Mouse (Mus musculus): ENCODE results near the gene Spata13. TPM values are rescaled to one million over a fixed set of nuclear protein-coding genes. Genes with fewer than 3 reads are reported as not detected.

The Spata13 gene
- polyA plus RNA-seq, 1 experiment from 2014 or later, result 50.1 TPM

DNA sequence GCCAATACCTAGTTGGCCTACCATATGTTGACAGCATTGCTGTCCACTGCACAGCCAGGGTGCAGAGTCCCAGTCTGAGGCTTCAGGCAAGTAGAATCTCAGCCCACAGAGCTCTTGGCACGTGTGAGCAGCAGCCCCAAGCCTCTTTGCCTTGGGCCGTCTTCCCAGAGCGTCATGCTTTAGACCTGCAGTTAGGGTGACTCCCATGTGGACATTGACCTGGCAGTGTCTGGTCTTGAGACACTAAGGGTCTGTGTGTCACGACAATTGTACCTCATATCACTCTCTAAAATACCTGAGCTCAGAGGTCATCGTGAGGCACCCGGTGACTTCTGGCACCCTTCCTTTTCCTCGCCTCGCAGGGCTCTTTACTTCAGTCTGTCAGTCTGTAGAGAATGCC lies 125.3 kb downstream of the Spata13 start:
- Histone ChIP-seq H3K27me3 (no peaks in the 10 kb centered on the region), H3K4me1 (no peaks in the 10 kb centered on the region), H3K4me2 (replicated peaks) (no peak overlapping the region), H3K9me3 (no peaks in the 10 kb centered on the region), H3K27ac (replicated peaks) (no peak overlapping the region), H3K9ac (replicated peaks) (no peak overlapping the region), H3K4me3 (no peak overlapping the region), H3K36me3 (peaks cover 30% of the 10 kb centered on the region)
- no peak for ATAC-seq (replicated peaks)
- 93% methylated on average over 8 of the region's 8 CpGs for WGBS

- H3K36me3 ChIP-seq, result peaks cover 14% of the 10 kb centered on the region; the same call in 1 of the 2 replicates
Measured at GRCm38 (mm10) chr14:60761801-60762200, 128.0 kb downstream of the Spata13 start.

GRCm38 (mm10) chr14:60762754-60763153 lies 129.0 kb downstream of the Spata13 start:
- no peak overlapping the region for H3K9ac ChIP-seq (replicated peaks)
- peaks cover 8% of the 10 kb centered on the region; the same call in 1 of the 2 replicates for H3K36me3 ChIP-seq
- WGBS, result 79% methylated on average over 7 of the region's 7 CpGs
- H3K27ac ChIP-seq (replicated peaks), result no peak overlapping the region
- no peaks in the 10 kb centered on the region for H3K27me3 ChIP-seq
- no peaks in the 10 kb centered on the region for H3K4me1 ChIP-seq
- no peak overlapping the region for H3K4me3 ChIP-seq
- no peaks in the 10 kb centered on the region for H3K9me3 ChIP-seq
- H3K4me2 ChIP-seq (replicated peaks), result no peak overlapping the region
- ATAC-seq (replicated peaks), result no peak

More at GRCm38 (mm10) chr14:60761801-60762200, 128.0 kb downstream of the Spata13 start:
- no peak for ATAC-seq (replicated peaks)
- no peak overlapping the region for H3K4me3 ChIP-seq
- H3K4me2 ChIP-seq (replicated peaks), result no peak overlapping the region
- H3K27ac ChIP-seq (replicated peaks), result no peak overlapping the region
- H3K4me1 ChIP-seq, result no peaks in the 10 kb centered on the region
- 71% methylated on average over 10 of the region's 10 CpGs for WGBS
- H3K9ac ChIP-seq (replicated peaks), result no peak overlapping the region
- H3K27me3 ChIP-seq, result no peaks in the 10 kb centered on the region
- no peaks in the 10 kb centered on the region for H3K9me3 ChIP-seq

DNA sequence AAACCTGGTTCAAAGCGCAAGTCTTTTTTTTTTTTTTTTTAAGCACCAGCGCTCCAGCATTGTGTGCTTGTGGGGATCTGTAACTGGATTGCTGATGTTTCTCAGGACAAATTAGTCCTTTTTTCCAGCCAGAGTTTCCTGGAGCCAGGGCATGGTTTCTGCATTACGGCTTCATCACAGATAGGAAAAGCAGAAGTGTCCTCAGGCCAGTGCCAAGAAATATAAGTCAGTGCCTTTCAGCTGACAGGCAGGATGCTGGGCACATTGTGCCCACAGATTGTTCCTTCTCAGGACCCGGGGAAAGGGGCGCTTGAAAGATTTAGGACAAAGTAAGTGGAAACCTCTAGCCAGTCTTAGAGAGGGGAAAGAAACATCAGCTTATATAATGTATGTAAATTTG lies 129.9 kb downstream of the Spata13 start:
- no peaks in the 10 kb centered on the region for H3K4me1 ChIP-seq
- no peak for ATAC-seq (replicated peaks)
- peaks cover 8% of the 10 kb centered on the region; the same call in 1 of the 2 replicates for H3K36me3 ChIP-seq
- no peaks in the 10 kb centered on the region for H3K27me3 ChIP-seq
- H3K4me3 ChIP-seq, result no peak overlapping the region
- no peak overlapping the region for H3K4me2 ChIP-seq (replicated peaks)
- H3K27ac ChIP-seq (replicated peaks), result no peak overlapping the region
- WGBS, result 94% methylated on average over 5 of the region's 5 CpGs
- H3K9me3 ChIP-seq, result no peaks in the 10 kb centered on the region
- no peak overlapping the region for H3K9ac ChIP-seq (replicated peaks)

- H3K4me3 ChIP-seq, result no peak overlapping the region
Measured at GRCm38 (mm10) chr14:60764526-60764925, 130.7 kb downstream of the Spata13 start.

DNA sequence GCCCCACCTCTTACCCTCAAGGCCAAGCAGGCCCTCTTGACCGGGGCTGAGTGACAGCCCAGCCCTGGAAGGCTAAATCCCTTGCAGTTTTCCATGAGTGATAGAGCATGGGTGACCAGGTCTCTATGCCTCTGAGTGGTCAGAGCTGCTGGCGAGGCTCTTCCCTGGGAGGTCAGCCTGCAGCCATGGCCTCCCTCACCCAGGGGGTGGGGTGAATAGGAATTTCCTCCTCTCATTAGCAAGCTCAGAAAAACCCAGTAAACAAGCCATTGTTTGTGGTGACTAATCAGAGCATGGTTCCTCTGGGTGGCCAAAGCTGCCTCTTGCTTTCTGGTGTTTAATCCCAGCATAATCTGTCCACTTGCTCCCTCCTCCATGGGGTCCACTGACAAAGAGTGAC lies 131.2 kb downstream of the Spata13 start:
- H3K9ac ChIP-seq (replicated peaks), result no peak overlapping the region
- H3K9me3 ChIP-seq, result no peaks in the 10 kb centered on the region
- H3K4me1 ChIP-seq, result no peaks in the 10 kb centered on the region
- H3K27ac ChIP-seq (replicated peaks), result no peak overlapping the region
- peaks cover 5% of the 10 kb centered on the region; the same call in 1 of the 2 replicates for H3K36me3 ChIP-seq
- WGBS, result 56% methylated on average over 2 of the region's 2 CpGs
- no peak for ATAC-seq (replicated peaks)
- no peak overlapping the region for H3K4me2 ChIP-seq (replicated peaks)
- H3K4me3 ChIP-seq, result no peak overlapping the region
- H3K27me3 ChIP-seq, result no peaks in the 10 kb centered on the region

More at GRCm38 (mm10) chr14:60764526-60764925, 130.7 kb downstream of the Spata13 start:
- Histone ChIP-seq H3K4me1 (no peaks in the 10 kb centered on the region), H3K9me3 (no peaks in the 10 kb centered on the region), H3K36me3 (peaks cover 7% of the 10 kb centered on the region; the same call in 1 of the 2 replicates), H3K27ac (replicated peaks) (no peak overlapping the region), H3K9ac (replicated peaks) (no peak overlapping the region), H3K4me2 (replicated peaks) (no peak overlapping the region), H3K27me3 (no peaks in the 10 kb centered on the region)
- 81% methylated on average over 4 of the region's 4 CpGs for WGBS
- no peak for ATAC-seq (replicated peaks)

DNA sequence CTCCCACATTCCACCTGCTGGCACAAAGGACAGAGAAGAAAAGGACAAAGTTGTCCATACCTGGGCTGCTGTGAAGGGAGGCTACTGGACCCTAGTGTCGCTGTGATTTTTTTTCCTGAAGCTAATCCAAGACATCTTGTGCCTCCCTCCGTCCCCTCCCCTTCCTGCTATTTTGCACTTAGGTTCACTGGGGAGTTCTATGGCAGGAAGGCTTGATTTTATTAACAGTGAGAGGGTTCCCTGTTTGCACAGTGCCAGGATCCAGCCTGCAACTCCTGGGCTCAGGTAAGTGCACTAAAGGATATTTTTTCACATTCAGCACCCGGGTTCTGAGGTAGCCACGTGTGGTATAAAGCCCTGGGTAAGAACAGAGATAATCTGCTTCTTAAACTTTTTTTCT lies 134.1 kb downstream of the Spata13 start, which contains the start of gene C1qtnf9:
C1qtnf9 (plus strand) TSS at position 251 of the 400 bp plus-strand sequence.
- no peaks in the 10 kb centered on the region for H3K9me3 ChIP-seq
- ATAC-seq (replicated peaks), result no peak
- H3K9ac ChIP-seq (replicated peaks), result no peak within 1 kb of the TSS
- 66% methylated on average over 4 of the region's 4 CpGs for WGBS
- no peaks in the 10 kb centered on the region for H3K4me1 ChIP-seq
- no peaks in the 10 kb centered on the region for H3K27me3 ChIP-seq
- H3K27ac ChIP-seq (replicated peaks), result no peak within 1 kb of the TSS
- no peak within 1 kb of the TSS for H3K4me3 ChIP-seq
- H3K36me3 ChIP-seq, result no peaks in the 10 kb centered on the region
- H3K4me2 ChIP-seq (replicated peaks), result no peak within 1 kb of the TSS

GRCm38 (mm10) chr14:60769340-60769739 lies 135.5 kb downstream of the Spata13 start:
- Histone ChIP-seq H3K9me3 (no peaks in the 10 kb centered on the region), H3K27me3 (no peaks in the 10 kb centered on the region), H3K27ac (replicated peaks) (no peak overlapping the region), H3K9ac (replicated peaks) (no peak overlapping the region), H3K4me2 (replicated peaks) (no peak overlapping the region), H3K4me3 (no peak overlapping the region), H3K36me3 (no peaks in the 10 kb centered on the region), H3K4me1 (no peaks in the 10 kb centered on the region)
- ATAC-seq (replicated peaks), result no peak
- WGBS, result 43% methylated on average over 6 of the region's 6 CpGs

DNA sequence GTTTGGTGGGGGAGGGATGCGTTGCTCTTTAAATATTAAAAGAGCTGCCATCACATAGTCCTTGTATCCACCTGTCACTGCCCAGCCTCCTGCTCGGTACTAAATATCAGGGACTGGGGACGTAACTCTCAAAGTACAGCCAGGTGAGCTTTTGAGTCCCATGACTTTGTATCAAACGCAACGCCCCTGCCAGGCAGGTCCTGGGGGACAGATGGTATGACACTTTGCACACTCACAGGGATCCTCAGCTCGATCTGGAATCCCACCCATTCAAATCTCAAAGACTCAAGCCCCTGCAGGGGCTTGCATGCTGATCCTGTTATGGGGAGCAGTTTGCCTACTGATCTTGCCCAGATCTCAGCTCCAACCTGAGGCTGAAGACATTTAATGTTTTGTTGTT lies 136.8 kb downstream of the Spata13 start:
- no peaks in the 10 kb centered on the region for H3K27me3 ChIP-seq
- H3K9me3 ChIP-seq, result no peaks in the 10 kb centered on the region
- H3K27ac ChIP-seq (replicated peaks), result no peak overlapping the region
- H3K36me3 ChIP-seq, result no peaks in the 10 kb centered on the region
- no peak overlapping the region for H3K4me3 ChIP-seq
- H3K9ac ChIP-seq (replicated peaks), result no peak overlapping the region
- no peaks in the 10 kb centered on the region for H3K4me1 ChIP-seq
- ATAC-seq (replicated peaks), result peak; percentile 47; the same call in 1 of the 2 replicates
- H3K4me2 ChIP-seq (replicated peaks), result peak overlapping the region; percentile 44
- WGBS, result 73% methylated on average over 6 of the region's 6 CpGs

DNA sequence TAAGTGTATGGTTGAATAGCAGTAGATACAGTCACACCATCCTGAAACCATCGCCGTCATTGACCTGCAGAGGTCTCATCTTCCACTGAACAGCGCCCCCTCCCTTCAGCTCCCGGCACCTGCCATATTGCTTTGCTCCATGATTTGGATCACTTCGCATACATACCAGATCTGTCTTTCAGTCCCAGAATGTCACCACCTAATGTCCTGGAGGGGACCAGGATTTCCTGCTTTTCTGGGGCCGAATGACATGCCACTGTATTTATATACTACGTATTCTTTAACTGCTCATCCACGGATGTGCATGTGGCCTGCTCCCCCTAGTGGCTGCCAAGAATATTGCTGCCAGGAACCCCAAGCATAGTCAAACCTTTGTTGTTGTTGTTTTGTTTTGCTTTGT lies 137.3 kb downstream of the Spata13 start:
- peak; percentile 79 for ATAC-seq (replicated peaks)
- 0 out of 2 replicates have a peak overlapping the region, but pooled peaks have one; percentile 30 for H3K9ac ChIP-seq (replicated peaks)

DNA sequence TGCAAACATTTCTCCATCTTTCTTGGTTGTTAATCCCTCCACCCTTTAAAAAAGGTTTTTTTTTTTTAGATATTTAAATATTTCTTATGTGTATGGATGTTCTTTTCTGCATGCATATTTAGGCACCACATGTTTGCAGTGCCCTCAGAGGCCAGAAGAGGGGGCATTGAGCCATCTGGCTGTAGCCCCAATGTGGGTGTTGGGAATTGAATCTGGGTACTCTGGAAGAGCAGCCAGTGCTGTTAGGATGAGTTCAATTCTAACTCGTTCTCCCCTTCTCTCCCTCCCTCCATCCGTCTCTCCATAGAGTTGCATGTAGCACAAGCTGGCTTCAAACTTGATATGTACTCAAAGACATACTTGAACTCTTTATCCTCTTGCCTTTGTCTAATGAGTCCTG lies 139.7 kb downstream of the Spata13 start:
- Histone ChIP-seq H3K27me3 (no peaks in the 10 kb centered on the region), H3K4me2 (replicated peaks) (no peak overlapping the region), H3K27ac (replicated peaks) (no peak overlapping the region), H3K9ac (replicated peaks) (no peak overlapping the region), H3K9me3 (no peaks in the 10 kb centered on the region), H3K4me3 (no peak overlapping the region), H3K36me3 (no peaks in the 10 kb centered on the region), H3K4me1 (no peaks in the 10 kb centered on the region)
- WGBS, result 90% methylated on average over 2 of the region's 2 CpGs
- ATAC-seq (replicated peaks), result no peak

More for the DNA sequence above, 137.3 kb downstream of the Spata13 start:
- H3K9me3 ChIP-seq, result no peaks in the 10 kb centered on the region
- no peaks in the 10 kb centered on the region for H3K36me3 ChIP-seq
- H3K4me2 ChIP-seq (replicated peaks), result peak overlapping the region; percentile 44
- H3K4me3 ChIP-seq, result peak overlapping the region; percentile 38
- H3K27me3 ChIP-seq, result no peaks in the 10 kb centered on the region
- no peaks in the 10 kb centered on the region for H3K4me1 ChIP-seq
- 5% methylated on average over 8 of the region's 8 CpGs for WGBS
- H3K27ac ChIP-seq (replicated peaks), result no peak overlapping the region

GRCm38 (mm10) chr14:60776521-60776920 lies 142.7 kb downstream of the Spata13 start:
- WGBS, result 92% methylated on average over 8 of the region's 8 CpGs

DNA sequence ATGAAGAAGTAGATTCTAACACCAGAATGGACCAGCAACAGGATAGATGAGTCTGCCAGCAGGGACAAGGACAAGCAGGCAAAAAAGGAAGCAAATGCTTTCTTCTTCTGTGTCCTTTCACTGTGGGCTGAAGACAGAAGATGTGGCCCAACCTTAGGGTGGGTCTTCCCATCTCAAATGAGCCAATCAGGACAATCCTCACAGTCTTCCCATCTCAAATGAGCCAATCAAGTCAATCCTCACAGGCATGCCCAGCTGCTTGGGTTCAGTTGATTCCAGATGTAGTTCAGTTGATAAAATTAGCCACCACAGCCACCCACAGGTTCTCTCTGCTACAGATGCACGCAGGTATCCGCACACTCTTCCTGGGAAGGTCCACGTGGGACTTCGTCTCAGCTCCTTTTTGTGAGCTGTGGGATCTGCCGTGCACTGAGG lies 143.7 kb downstream of the Spata13 start:
- no peaks in the 10 kb centered on the region for H3K9me3 ChIP-seq
- no peak for ATAC-seq (replicated peaks)
- no peaks in the 10 kb centered on the region for H3K4me1 ChIP-seq
- no peak overlapping the region for H3K27ac ChIP-seq (replicated peaks)
- H3K9ac ChIP-seq (replicated peaks), result no peak overlapping the region
- no peak overlapping the region for H3K4me2 ChIP-seq (replicated peaks)
- no peak overlapping the region for H3K4me3 ChIP-seq
- WGBS, result 84% methylated on average over 5 of the region's 5 CpGs
- no peaks in the 10 kb centered on the region for H3K27me3 ChIP-seq
- no peaks in the 10 kb centered on the region for H3K36me3 ChIP-seq

More at GRCm38 (mm10) chr14:60776521-60776920, 142.7 kb downstream of the Spata13 start:
- no peak overlapping the region for H3K4me3 ChIP-seq
- no peaks in the 10 kb centered on the region for H3K9me3 ChIP-seq
- H3K9ac ChIP-seq (replicated peaks), result no peak overlapping the region
- no peaks in the 10 kb centered on the region for H3K4me1 ChIP-seq
- no peak overlapping the region for H3K27ac ChIP-seq (replicated peaks)
- no peak overlapping the region for H3K4me2 ChIP-seq (replicated peaks)
- H3K36me3 ChIP-seq, result no peaks in the 10 kb centered on the region
- H3K27me3 ChIP-seq, result no peaks in the 10 kb centered on the region
- ATAC-seq (replicated peaks), result no peak

Measured in forebrain, embryonic 15.5 days (tissue).